Mouse (Mus musculus): ENCODE data around the gene Ssh1. TPM values are rescaled to one million over a fixed set of nuclear protein-coding genes. Genes with fewer than 3 reads are reported as not detected.

Gene Ssh1
- polyA plus RNA-seq, 1 experiment, result 7.4 TPM

GRCm38 (mm10) chr5:113972589-113973515, 20.8 kb downstream of the Ssh1 start:
- no peak for DNase-seq (ENCODE audit: low read depth, low spot score)
- 19% methylated on average over 18 of the region's 18 CpGs for WGBS

- no peak for DNase-seq (ENCODE audit: low read depth, low spot score)
- 89% methylated on average over 10 of the region's 10 CpGs for WGBS
Observed at GRCm38 (mm10) chr5:113971434-113971960, 22.2 kb downstream of the Ssh1 start.

- DNase-seq (ENCODE audit: low read depth, low spot score), result no peak
- WGBS, result 79% methylated on average over 11 of the region's 11 CpGs
Observed at GRCm38 (mm10) chr5:113968371-113968770, 25.3 kb downstream of the Ssh1 start.

GRCm38 (mm10) chr5:113966452-113967150, 27.1 kb downstream of the Ssh1 start:
- no peak for DNase-seq (ENCODE audit: low read depth, low spot score)
- WGBS, result 56% methylated on average over 13 of the region's 13 CpGs

GRCm38 (mm10) chr5:113965659-113966185, 28.0 kb downstream of the Ssh1 start:
- WGBS, result 93% methylated on average over 7 of the region's 7 CpGs

DNA sequence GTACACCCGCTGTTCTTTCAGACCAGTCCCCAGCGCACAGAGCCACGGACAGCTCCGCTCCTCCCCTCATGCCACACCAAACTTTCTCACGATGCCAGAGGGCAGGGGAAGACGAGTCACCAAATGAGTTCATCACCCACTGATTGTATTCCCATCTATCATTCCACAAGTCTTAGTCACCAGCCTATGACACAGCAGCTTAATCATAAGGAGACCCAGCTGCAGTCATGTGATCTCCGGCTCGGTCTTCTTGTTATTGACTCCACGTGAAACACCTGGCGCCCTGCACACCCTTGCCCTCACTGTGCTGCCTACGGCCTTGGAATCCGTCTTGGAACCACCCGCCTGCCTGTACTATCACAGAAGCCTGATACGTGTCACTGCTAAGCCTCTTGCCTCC, 28.7 kb downstream of the Ssh1 start:
- 77% methylated on average over 14 of the region's 14 CpGs for WGBS

More at GRCm38 (mm10) chr5:113965659-113966185, 28.0 kb downstream of the Ssh1 start:
- no peak for DNase-seq (ENCODE audit: low read depth, low spot score)

GRCm38 (mm10) chr5:113961776-113962175, 31.9 kb downstream of the Ssh1 start:
- WGBS, result 78% methylated on average over 7 of the region's 7 CpGs

More for the DNA sequence above, 28.7 kb downstream of the Ssh1 start:
- DNase-seq (ENCODE audit: low read depth, low spot score), result no peak

DNA sequence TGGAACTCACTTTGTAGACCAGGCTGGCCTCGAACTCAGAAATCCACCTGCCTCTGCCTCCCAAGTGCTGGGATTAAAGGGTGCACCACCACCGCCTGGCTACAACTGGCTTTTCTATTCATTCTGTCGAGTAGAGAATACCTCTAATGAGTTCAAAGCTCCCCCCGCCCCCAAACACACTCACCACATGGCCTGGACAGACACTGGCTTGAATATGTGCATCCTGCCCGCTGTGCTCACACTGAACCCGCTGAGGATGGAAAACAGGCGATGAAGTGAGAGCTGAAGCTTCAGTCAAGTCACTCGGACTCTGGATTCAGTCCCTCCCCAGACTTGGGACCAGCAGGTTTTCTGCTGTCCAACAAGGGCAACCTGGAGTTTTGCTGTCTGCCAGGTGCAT, 33.3 kb downstream of the Ssh1 start:
- 83% methylated on average over 8 of the region's 8 CpGs for WGBS
- DNase-seq (ENCODE audit: low read depth, low spot score), result no peak

More at GRCm38 (mm10) chr5:113961776-113962175, 31.9 kb downstream of the Ssh1 start:
- no peak for DNase-seq (ENCODE audit: low read depth, low spot score)

DNA sequence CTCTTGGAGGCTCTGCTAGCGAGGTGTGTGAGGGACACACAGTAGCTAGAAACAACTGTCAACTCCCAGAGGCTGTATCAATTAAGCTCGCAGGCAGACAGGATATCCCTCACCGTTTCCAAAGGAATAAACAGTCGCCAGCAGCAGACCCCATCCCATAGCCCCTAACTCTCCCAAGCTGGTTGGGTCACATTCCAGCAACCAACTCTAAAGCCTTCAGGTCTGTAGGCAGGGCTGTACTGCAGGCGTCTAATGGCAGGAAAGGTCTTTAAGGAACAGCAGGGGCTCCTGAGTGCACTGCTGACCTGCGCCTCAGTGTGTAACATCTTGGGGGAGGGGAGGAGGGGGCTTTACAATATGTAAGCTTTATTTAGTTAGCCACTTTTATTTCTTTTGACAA, 34.7 kb downstream of the Ssh1 start:
- WGBS, result 59% methylated on average over 6 of the region's 6 CpGs
- no peak for DNase-seq (ENCODE audit: low read depth, low spot score)

- peak; percentile 60 for DNase-seq (ENCODE audit: low read depth, low spot score)
- WGBS, result 5% methylated on average over 4 of the region's 4 CpGs
Observed at GRCm38 (mm10) chr5:113956510-113956909, 37.2 kb downstream of the Ssh1 start.

DNA sequence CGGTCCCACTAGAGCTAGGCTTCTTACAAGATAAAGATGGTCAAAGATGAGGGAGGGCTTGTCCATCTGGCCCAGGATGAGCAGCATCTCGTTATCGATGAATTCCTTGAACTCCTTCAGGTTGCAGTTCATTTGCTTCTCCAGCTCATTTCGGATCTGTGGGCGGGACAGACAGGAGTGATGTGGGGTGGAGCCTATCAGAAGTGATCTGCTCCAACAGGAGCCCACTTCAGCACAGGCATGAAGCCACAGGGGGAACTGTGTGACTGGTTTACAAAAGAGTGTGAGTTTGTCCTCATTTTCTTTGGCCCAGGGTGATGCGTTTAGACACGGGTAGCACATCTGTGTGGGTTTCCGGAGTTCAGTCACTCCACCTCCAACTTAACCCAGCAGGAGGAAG, 38.0 kb downstream of the Ssh1 start:
- WGBS, result 85% methylated on average over 8 of the region's 8 CpGs
- no peak for DNase-seq (ENCODE audit: low read depth, low spot score)

DNA sequence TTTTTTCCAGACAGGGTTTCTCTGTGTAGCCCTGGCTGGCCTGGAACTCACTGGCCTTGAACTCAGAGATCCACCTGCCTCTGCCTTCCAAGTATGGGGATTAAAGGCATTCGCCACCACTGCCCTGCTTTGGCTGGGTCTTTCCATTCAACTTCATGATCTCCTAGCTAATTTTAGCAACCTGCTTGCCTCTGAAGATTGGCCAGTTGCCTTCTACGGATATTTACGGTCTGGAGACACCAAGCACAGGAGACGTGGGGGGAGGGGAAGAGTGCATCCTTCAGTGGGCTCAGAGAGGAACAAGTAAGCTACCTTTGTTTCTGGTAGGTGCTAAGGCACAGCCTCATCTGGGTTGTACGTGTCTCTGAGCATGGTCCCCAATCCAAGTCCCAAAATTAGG, 38.4 kb downstream of the Ssh1 start:
- WGBS, result 74% methylated on average over 5 of the region's 5 CpGs
- DNase-seq (ENCODE audit: low read depth, low spot score), result no peak

GRCm38 (mm10) chr5:113954421-113954820, 39.3 kb downstream of the Ssh1 start:
- WGBS, result 8% methylated on average over 7 of the region's 7 CpGs
- DNase-seq (ENCODE audit: low read depth, low spot score), result peak; percentile 59

GRCm38 (mm10) chr5:113952519-113952918, 41.2 kb downstream of the Ssh1 start:
- 75% methylated on average over 10 of the region's 10 CpGs for WGBS
- DNase-seq (ENCODE audit: low read depth, low spot score), result no peak

DNA sequence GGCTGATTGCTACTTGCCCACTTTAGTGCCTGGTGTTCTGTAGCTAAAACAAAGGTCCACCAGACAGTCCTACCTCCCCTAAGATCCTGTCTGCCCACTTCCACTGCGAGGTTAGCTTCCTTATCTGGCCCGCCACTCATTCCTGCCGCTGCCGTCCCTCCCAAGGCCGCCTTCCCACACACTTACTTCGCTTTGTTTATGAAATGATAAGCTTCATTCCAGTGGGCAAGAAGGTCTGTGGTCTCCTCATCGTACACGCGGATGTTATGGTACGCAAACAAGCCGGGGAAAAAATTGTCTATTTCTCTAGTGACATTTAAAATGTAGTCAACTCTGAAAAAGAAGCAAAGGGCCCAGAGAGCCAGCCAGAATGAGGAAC, 42.0 kb downstream of the Ssh1 start:
- DNase-seq (ENCODE audit: low read depth, low spot score), result no peak
- WGBS, result 71% methylated on average over 11 of the region's 11 CpGs

DNA sequence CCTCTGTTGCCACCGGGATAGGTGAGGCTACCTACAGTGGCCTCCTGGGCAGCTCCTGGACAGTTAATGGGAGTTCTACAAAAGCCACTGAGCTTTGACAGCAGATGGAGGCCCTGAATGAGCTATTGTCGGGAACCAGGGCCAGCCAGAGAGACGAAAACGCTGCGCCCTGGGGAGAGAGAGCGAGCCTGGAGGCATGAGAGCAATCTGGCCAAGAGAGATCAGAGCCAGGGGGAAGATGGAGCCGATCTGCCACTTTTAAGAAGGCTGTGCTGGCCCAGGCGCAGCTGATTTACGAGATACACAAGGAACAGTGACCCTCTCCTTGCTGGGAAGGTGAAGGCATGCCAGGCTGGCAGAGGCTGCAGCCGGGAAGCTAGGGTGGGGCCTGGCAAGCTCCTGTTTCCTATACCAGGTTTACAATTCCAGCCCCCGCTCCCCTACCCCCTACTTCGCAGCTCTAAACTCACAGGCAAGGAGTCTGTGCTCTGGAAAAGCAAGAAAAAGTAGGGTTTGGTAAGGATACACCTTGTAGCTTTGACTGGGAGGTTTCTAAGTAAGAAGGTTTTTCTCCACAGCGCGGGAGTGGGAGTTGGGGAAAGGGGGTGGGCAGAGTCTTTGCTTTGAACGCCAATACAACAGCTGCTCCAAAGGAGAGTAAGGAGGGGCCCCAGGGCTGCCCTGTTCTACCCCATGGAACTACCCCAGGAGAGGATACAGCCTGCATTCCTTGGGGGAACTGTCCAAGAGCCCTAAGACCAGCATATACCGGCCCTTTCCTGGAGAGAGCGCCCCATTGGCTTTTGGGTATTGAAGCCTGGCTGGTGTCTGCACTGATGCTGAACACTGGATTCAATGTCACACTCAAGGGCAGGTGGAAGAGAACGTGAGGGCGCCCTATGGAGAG, 42.7 kb downstream of the Ssh1 start:
- 77% methylated on average over 19 of the region's 19 CpGs for WGBS
- DNase-seq (ENCODE audit: low read depth, low spot score), result no peak

DNA sequence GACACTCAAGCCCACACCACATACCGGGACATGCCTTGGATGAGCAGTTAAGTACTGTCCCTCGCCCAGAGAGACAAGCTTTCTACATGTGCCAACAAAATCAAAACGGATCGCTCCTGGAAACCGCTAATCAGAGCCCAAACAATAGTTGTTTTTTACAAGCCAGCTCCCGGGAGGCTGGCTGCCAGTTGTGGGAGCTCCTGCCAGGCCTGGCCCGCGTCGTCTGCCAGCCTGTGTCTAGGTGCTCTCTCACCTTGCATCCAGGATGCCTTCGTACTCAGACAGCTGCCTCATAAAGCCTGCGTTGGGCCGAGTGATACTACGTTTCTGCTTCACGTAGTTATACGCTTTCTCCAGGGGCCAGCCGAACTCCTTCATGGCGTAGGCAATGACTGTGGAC, 43.6 kb downstream of the Ssh1 start:
- WGBS, result 71% methylated on average over 17 of the region's 17 CpGs

GRCm38 (mm10) chr5:113947280-113947679, 46.4 kb downstream of the Ssh1 start:
- 76% methylated on average over 2 of the region's 2 CpGs for WGBS

More for the DNA sequence above, 43.6 kb downstream of the Ssh1 start:
- DNase-seq (ENCODE audit: low read depth, low spot score), result no peak

DNA sequence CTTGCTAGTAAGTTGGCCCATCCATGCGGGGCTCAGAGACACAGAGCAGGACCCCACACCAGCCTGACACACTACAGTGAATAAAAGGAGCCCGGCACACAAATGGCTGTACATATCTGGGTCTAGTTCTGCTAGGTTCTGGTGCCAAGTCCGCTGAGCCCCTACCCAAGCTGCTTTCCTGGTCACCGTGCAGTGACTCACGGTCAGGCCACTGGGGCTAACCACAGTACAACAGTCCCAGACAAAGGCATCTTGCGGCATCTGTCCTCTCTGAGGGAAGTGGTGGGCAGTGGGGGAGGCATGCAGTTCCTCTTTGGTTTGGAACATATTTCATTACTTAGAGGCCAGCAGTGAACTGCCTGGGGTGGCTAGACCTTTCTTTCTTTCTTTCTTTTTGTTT, 48.6 kb downstream of the Ssh1 start:
- no peak for DNase-seq (ENCODE audit: low read depth, low spot score)
- 87% methylated on average over 6 of the region's 6 CpGs for WGBS

More at GRCm38 (mm10) chr5:113947280-113947679, 46.4 kb downstream of the Ssh1 start:
- no peak for DNase-seq (ENCODE audit: low read depth, low spot score)
